Mouse (Mus musculus): ENCODE results near the gene Ext2.

Gene Ext2

DNA sequence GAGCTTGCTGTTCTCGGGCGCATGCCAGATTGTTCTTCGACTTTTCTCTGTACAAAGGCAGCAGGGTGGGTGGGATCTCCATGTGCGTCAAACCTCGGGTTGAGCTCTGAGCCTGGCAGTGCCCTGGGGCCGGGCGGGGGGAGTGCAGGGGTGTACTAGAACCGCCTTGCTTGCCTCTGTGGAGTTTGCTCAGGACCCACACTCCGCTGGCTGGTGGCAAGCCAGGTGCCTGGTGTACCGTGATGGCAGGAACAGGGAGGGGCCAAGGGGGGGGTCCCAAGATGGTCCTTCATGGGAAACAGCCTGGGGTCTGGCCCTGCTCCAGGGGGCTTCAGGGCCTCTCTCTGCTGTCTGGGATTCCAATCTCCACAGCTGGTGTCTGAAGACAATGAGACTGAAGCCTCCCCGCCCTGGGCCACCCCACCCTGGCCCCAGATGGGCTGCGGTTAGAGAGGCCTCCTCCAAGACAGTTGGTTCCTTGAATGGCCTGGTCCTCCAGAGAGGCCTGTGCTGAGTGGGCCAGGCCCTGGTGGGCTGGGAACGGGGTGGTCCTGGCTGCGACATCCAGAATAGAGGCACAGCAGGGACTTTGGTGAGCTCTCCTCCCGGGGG, 150.7 kb downstream of the Ext2 start:
- DNase-seq, result no peak

DNA sequence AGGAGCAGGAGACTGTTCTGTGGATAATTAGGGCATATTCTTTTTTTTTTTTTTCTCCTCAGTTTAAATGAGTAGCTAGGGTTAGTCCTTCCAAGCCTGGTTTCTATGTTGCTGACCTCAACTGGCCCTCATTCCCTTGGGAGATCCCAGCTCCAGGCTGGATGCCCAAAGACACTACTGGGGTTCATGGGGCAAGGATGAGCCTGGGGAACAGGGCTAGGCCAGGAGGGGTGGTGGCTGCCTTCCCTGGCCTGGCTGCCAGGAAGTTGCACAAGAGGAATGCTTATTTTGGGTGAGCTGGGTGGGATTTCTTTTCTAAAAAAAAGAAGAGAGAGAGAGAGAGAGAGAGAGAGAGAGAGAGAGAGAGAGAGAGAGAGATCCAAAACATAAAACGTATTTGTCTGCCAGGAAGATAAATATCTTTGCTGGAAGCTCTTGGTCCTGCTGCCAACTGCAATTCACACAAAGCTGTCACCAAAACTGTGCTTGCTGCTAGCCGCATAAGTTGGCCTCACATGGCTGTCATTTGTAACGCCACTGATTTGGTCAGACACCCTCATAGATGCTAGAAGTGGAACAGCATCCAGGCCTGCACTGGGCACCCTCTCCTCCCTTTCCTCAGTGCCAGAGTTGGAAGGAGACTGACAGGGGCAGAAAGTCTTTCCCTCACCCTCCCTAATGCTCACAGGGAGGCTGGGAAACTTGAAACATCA, 156.1 kb downstream of the Ext2 start:
- peak; percentile 36 to 44 for DNase-seq

DNA sequence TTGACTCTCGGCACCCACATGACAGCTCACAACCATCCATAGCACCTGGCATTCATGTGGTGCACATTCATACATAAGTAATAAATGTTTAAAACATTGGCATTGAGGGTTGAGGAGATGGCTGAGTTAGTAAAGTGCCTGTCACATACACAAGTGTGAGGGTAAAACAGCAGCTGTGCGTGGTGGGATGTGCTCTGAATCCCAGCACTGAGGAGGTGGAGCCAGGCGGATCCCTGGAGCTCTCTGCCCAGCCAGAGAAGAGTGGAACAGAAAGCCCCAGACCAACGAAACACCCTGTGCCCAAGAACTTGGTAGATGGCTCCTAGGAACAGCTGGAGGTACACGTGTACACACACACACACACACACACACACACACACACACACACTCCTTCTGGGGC, 156.9 kb downstream of the Ext2 start:
- DNase-seq, result no peak

DNA sequence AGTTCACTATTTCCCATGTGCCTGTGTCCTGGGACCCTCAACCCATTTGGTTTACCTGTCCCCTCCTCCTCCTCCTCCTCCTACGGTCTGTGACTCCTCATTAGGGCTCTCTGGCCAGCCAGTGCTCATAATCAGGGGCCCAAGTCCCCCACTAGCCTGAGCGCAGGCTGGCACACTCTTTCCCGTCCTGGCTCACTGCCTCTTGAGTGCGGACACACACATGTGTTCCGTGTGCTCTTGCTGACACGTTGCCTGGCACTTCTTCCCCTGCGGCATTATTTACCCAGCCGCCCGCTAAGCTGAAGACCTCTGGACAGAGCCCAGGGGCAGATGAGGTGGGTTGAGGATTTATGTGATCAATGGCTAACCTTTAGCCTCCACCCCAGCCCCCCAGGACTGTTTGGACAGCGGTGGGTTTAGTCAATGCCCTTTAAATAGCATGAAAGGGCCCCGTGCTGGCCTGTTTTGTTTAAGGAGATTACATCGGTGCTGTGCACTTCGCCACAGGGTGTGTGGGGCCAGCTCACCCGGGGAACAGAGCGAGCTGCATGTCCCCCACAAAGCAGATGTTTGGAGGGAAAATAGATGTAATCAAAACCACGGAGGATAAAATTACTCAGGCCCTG, 160.0 kb downstream of the Ext2 start:
- DNase-seq, result no peak

DNA sequence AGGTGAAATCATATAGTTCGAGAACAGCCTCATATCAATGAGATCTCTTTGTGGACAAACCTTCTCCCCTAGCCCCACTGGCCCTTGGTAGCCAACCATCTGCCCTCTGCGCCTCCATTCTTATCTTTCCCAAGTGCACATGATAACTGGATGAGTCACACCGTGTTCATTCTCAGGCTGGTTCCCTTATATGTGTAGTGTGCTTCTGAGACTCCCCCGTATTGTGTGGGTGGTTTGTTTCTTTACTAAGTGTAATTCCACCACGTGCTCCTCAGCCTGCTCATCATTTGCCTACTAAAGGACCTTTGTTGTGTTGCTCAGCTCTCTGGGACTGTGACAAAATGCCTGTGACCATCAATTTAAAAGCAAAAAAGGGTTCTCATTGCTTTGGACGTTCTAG, 161.3 kb downstream of the Ext2 start:
- DNase-seq, result no peak

DNA sequence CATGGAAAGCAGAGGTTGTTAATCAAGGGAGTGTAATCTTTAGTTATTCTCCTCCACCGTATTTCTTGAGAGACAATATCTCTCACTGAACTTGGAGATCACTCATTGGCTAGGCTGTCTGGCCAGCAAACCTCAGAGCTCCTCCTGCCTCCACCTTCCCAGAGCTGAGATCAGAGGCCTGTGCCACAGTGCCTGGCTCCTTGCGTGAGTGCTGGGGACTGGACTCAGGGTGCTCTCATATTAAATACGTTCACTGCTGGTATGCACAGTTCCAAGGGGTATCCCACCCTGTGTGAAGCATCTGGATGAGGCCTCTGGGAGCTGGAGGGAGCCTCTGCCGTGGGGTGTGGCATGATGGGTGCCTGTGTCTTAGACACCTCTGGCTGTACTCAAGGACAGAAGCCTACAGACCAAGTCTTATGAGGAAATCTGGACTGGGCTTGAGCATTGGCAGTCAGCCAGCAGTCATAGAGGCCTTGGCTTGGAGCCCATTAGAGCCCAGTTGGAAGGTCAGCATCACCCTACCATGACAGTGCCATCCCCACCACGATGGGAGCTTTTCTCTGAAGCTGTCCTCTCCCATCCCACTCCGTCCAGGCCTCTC, 162.6 kb downstream of the Ext2 start:
- no peak for DNase-seq

DNA sequence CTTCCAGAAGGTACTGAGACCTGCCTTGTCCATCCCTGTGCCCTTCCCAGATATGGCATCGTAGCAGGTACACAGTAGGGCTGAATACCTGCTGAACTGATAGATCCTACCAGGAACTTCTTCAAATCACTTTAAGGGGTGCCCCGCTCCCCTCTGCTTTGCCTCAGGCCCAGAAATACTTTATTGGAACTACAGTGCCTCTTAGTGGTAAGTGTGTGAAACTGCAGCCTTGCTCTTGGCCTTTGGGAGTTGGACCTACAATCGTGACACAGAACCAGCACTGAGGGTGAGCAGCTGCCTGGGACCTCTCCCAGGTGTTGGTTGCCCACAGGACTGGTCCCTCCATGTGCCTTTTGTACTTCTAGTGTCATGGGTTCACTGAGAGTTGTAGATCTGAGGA, 163.4 kb downstream of the Ext2 start:
- DNase-seq, result no peak

DNA sequence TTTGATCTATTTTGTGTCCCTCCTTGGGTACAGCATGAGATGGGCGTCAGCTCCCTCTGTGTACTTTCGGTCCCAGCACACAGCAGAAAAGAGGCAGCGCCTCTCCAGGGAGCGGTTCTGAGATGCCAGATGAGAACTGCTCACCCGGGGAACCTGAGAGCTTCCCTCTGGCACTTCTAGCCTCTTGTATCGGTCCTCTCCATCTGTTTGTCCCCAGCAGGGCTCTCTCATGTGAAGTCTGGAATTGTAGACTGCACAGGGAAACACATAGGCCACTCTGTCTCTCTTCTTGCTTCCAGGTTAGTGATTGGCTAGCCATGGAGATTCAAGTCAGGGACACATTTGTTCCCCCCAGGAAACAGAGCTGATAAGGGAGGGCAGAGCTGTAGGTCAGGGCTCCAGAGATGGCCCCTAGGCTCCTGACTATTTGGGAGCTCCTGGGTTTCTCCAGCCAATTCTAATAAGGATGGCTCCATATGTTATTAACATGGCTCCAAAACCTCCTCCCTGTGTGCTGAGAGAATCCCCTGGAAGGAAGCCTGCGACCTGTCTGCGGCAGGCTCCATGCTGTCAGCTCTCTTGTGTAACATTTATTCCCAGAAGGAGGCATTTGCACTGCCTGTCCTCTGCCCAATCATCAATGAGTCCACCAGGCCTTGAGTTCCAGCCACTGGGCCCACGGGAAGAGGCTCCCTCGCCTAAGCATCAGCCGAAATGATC, 167.9 kb downstream of the Ext2 start:
- no peak for DNase-seq

DNA sequence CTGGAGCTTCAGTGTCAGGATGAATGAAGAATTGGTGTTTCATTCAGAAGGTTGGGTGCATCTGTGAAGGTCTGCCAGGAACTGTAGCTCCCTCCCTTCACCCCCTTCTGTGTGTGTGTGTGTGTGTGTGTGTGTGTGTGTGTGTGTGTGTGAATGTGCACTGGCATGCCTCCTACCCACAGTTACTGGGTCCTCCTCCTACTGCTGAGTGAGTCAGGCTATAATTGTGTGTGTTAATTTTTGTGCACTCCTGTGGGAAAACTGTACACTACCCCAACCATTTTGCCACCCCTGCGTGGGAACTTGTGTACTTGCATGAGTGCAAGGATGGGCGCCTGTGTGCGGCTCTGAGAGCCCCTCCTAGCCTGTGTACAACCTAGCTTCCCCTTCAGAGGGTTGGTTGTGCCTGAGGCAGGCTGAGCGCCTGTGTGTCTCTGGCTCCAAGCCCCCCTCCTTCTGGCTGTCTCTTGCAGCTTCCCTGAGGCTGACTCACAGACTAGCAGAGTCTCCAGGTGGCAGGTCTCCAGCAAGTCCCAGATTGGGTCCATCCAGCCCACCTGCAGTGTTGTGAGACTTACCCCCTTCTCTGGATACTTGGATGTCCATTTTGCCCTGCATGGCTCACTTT, 173.0 kb downstream of the Ext2 start:
- no peak for DNase-seq

DNA sequence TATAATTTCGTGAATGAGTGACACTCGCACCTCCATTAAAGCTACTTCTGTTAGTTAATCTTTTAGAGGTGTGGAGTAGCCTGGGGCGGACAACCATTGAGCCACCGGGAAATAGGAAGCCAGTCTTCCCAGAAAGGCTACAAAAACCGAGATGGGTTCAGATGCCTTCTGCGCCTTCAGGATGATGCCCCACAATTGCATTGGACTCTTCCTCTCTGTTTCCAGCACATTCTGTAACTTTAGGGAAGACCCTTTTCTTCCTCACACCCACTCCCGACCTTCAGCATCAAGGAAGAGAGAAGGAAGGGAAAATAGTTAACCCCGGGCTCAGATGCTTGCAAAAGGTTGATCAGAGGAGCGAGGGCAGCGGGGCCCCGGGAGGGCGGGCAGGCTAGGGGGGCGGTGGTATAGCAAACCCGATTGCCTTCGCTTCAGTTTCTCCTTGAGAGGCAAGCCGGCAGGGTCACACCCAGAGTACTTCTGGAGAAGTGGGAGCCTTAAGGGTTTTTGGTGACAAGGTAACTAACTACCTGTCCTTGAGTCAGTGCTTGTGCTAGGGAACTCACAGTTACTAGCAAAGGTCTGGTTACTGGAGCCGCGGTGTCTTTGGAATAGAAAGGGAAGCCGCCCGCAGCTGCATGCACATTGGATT, 174.3 kb downstream of the Ext2 start:
- DNase-seq, result no peak

DNA sequence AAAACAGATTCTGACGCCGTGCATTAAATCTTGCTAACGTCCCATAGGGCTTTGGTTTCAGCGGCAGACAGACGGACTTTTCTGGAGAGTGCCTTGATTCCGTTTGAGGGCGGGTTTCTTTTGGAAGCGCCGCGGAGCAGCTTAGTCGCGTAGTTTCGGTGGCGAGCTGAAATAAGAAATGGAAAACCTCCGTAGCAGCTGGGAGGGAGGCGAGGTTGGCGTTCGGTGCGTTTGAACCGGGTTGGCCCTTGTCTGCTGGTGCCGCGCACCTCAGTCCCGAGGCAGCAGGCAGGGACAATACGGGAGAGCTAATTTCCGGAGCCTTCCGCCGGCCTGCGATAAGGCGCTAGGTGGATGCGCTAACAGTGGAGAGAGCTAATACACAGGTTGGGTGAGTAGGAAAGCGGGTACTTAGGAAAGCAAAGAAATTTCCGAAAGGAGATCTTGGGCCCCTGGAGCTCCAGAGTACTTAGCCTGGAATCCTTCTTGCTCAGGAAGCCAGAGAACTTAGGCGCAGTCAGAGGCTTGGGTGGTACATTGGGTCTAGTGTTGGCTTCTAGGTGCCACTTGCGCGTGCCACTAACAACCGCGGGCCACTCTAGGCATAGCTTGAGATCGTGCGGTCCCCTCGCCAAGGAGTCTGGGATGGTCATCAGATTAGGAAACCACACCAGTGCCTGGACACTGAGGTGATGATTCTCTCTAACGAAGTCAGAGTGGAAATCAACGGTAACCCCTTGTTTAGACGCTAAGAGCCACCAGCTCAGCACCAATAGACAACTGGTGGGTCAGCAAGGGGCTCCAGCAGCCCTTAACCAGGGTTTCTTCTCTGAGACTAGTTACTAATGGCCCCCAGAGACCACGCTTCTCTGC, 175.1 kb downstream of the Ext2 start:
- DNase-seq, result no peak

DNA sequence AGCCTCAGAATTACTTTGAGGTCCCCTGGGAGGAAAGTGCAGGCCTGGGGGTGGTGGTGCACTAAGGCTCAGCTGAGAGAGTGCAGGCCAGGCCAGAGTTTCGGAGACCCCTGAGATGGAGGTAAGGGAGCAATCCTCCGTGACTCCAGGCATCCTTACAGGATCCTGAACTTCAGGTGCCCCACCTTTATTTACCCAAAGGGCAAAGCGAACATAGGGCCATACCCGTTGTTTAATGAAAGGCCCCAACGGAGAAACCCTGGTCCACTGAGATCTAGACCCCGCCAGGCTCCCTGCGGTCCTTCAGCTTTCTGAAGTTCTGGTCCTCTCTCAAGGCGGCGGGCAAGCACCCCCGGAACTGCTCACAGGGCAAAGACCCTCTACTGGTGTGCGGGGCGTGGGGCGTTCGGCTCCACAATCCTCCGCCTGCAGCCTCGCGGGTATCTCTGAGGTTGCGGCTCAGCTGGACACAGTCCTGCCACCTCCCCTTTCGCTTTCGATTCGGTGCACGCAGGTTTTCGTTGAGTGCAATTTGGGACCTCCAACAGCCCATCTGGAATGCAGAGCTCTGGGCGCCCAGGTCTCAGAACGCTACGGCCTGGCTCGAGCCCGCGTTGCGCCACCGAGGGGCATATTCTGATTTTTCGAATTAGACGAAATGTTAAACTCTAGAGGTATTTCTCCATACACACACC, 176.6 kb downstream of the Ext2 start:
- DNase-seq, result peak; percentile 24 to 25

DNA sequence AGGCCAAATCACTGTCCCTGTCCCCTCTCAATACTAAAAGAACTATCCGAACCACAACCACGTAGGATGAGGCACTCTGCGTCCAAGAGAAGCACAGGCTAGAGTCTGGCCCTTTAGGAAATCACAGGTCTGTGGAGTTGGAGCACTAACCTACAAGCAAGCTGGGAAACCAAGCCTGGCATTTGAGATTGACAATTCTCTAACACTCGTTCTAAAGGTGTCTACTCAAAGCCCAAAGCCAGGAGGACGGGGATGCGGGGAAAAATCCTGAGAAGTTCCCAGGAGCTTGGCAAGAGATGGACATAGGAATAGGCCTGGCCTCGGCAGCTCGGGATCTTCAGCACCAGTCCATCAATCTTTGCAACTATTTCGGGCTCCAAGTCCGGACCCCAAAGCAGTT, 177.2 kb downstream of the Ext2 start:
- DNase-seq, result no peak

DNA sequence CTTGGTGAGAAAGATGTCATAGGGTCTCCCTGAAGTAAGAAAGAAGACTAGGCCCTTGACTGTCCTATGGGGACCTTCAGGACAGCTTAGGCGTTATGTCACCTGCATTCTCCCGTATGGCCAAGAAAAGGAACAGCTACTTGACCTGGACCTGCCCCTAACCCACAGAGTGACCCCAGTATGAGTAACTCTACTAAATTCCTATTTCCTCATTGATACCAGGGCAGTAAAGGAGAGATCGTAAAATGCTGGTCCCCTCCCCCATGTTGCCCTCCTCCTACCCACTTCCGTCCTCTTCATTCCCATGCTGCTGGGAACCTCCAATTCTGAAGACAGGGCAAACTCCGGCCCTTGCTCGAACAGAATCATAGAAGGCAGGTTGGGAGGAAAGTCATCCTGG, 177.6 kb downstream of the Ext2 start:
- no peak for DNase-seq

DNA sequence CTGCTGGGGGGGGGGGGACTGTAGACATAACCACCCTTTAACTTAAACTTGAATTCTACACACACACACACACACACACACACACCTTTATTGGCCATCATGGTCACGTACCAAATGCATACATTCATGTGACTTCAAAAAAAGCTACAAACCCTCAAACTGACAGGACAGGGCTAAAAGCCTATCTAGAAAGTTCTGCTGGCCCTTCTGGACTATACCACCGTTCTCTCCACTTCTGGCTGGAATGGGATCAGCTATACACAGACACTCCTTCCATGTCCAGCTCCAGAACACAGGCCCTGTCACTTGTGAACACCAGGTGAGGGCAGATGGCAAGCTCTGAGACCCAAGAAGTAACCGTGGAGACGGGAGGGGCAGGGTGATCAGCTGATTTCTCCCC, 178.1 kb downstream of the Ext2 start:
- no peak for DNase-seq

DNA sequence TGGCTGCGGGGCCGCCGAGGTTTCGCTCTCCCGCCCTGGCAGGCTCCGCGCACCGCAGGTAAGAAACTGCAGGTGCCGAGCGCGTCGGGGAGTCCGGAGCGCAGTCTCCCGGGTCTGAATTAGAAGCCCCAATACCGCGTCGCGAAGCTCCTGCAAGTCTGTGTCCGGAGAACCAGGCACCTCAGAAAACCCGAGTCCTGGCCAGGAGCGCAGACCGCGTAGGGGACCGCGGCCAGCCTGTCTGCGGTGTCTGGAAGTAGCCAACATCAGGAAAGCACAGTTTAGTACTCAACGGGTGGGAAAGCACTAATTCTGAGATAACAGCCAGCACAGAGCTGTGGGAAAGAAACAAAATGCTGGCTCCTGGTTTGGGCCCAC, 179.0 kb downstream of the Ext2 start:
- no peak for DNase-seq

DNA sequence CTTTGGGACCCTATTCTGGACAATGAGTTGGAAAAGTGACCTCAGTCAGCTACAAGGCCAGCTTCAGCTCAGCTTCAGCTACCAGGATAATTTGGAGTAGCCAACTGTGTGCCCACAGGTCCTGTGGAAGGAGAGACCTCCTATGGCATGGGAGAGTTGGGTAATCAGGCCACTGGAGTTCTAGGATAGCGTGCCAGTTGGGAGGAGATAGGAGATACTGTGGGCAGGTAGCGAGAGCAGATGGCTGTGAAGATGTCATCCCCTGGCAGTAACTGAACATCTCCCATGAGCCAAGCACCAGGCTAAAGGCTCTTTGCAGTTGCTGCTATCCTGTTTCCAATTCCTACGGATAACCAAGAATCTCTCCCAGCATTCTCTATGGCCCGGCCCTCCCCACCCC, 187.8 kb downstream of the Ext2 start:
- no peak for DNase-seq

DNA sequence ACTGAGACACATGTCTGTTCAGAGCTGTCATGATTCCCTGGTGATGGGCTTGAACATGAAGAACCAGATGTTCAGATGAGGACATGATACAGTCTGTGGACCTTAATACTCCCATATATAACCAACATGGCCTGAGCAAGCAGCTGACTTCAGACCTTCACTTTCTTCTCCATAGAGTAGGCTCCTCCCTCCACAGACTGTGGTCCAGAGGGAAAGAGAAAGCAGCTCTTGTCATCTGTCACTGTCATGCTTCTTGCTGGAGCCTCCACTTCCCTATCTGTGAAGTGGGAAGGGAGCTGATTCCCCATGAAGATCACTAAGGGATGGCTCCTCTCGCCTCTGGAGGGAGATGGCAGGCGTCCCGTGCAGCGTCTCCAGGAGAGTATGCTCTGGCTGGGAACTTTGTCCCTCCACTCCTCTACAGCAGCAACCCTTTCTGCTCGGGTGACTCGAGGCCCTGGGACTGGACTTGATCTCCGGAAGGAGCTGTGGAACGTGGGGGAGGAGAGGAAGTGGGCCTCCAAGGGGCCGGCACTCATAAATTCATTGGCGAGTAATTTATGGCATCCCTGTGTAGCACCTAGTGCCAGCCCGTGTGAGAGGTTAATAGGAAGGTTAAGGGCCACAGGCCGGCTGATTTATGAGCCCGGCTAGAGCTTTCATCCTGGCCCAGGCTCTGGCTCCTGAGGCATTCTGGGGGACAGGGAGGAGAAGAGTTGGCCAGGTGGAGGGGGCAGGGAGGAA, 197.5 kb downstream of the Ext2 start:
- DNase-seq, result no peak

DNA sequence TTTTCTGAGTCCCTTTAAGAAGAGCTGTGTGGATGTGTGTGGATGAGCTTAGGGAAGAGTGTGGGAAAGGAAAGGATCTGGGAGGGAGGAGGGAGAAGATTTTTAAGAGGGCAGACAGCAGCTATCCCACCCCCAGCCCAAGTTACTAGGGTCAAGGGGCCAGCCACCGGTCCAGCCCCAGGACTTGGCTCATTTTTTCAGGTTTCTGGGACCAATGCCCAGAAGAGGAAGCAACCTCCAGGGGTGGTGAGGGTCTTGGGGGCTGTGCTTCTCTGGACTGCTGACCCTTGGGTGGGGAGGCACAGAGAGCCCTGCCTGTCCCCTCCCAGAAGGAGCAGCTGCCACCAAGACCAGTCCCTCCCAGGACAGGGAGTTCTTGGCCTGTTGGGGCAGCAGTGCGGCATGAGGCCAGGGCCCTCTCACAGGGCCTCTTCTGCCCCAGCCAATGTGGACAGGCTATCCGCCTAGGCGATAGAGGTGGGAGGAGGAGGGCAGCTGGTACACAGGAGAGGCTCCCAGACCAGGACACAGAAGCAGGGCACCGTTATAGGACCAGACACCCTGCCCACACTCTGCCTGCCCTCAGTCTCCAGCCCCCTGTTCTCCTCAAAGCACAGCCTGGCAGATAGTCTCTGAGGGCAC, 203.0 kb downstream of the Ext2 start:
- no peak for DNase-seq
